Mouse (Mus musculus): ENCODE results near the gene A430005L14Rik. TPM values are rescaled to one million over a fixed set of nuclear protein-coding genes. Genes with fewer than 3 reads are reported as not detected.

Gene A430005L14Rik
- polyA plus RNA-seq, 1 experiment, result 43.3 TPM

GRCm38 (mm10) chr4:153975292-153975662 lies 18.2 kb downstream of the A430005L14Rik start:
- Histone ChIP-seq H3K27me3 (ENCODE audit: control insufficient read depth, insufficient read depth, low read length) (no peaks in the 10 kb centered on the region), H3K4me3 (replicated peaks; ENCODE audit: insufficient read depth, low read depth, low read length) (peak overlapping the region; percentile 69), H3K27ac (ENCODE audit: insufficient read depth, low read length) (0 out of 2 replicates have a peak overlapping the region, but pooled peaks have one; percentile 12), H3K4me1 (ENCODE audit: control insufficient read depth, insufficient read depth, low read length) (peaks cover 3% of the 10 kb centered on the region)
- under 1% methylated on average over 33 of the region's 33 CpGs for WGBS
- DNase-seq, result no peak
- TF ChIP-seq CTCF (IDR thresholded peaks at IDR 0.05; ENCODE audit: borderline replicate concordance, insufficient read depth, low read depth, low read length) (no peak), POLR2A (IDR thresholded peaks at IDR 0.05; ENCODE audit: borderline replicate concordance, insufficient read depth, low read length) (no peak)

GRCm38 (mm10) chr4:153975768-153976167 lies 18.7 kb downstream of the A430005L14Rik start:
- 13% methylated on average over 6 of the region's 6 CpGs for WGBS
- no peak for DNase-seq
- Histone ChIP-seq H3K27ac (ENCODE audit: insufficient read depth, low read length) (no peak overlapping the region), H3K4me3 (replicated peaks; ENCODE audit: insufficient read depth, low read depth, low read length) (peak overlapping the region; percentile 69), H3K4me1 (ENCODE audit: control insufficient read depth, insufficient read depth, low read length) (peaks cover 3% of the 10 kb centered on the region), H3K27me3 (ENCODE audit: control insufficient read depth, insufficient read depth, low read length) (no peaks in the 10 kb centered on the region)
- no peak for TF ChIP-seq POLR2A (IDR thresholded peaks at IDR 0.05; ENCODE audit: borderline replicate concordance, insufficient read depth, low read length)
- no peak for TF ChIP-seq CTCF (IDR thresholded peaks at IDR 0.05; ENCODE audit: borderline replicate concordance, insufficient read depth, low read depth, low read length)

- no peaks in the 10 kb centered on the region for H3K27me3 ChIP-seq (ENCODE audit: control insufficient read depth, insufficient read depth, low read length)
- no peak overlapping the region for H3K27ac ChIP-seq (ENCODE audit: insufficient read depth, low read length)
- DNase-seq, result no peak
- no peak overlapping the region for H3K4me3 ChIP-seq (replicated peaks; ENCODE audit: insufficient read depth, low read depth, low read length)
- 61% methylated on average over 10 of the region's 10 CpGs for WGBS
- TF ChIP-seq POLR2A (IDR thresholded peaks at IDR 0.05; ENCODE audit: borderline replicate concordance, insufficient read depth, low read length), result no peak
- TF ChIP-seq CTCF (IDR thresholded peaks at IDR 0.05; ENCODE audit: borderline replicate concordance, insufficient read depth, low read depth, low read length), result no peak
- no peaks in the 10 kb centered on the region for H3K4me1 ChIP-seq (ENCODE audit: control insufficient read depth, insufficient read depth, low read length)
Measured at GRCm38 (mm10) chr4:153979243-153979642, 22.2 kb downstream of the A430005L14Rik start.

DNA sequence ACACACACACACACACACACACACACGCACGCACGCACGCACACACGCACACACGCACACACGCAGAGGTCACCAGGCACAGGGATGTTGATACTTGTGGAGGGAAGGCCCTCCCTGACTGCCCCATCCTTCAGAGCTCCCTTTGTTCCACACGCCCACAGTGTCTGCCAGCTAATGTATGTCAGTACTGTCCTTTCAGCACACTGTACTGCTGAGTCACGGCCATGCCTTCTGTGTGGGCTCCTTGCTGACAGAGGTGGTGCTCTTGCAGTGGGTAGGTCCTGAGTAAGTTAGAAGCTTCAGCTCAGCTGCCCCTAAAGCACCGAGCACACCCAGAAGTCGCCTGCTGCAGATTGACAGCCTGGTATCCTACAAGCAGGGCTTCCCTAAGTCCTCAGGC lies 23.4 kb downstream of the A430005L14Rik start:
- H3K27me3 ChIP-seq (ENCODE audit: control insufficient read depth, insufficient read depth, low read length), result no peaks in the 10 kb centered on the region
- no peak overlapping the region for H3K4me3 ChIP-seq (replicated peaks; ENCODE audit: insufficient read depth, low read depth, low read length)
- H3K4me1 ChIP-seq (ENCODE audit: control insufficient read depth, insufficient read depth, low read length), result no peaks in the 10 kb centered on the region
- no peak overlapping the region for H3K27ac ChIP-seq (ENCODE audit: insufficient read depth, low read length)
- DNase-seq, result no peak
- WGBS, result 89% methylated on average over 11 of the region's 11 CpGs
- TF ChIP-seq POLR2A (IDR thresholded peaks at IDR 0.05; ENCODE audit: borderline replicate concordance, insufficient read depth, low read length) (no peak), CTCF (IDR thresholded peaks at IDR 0.05; ENCODE audit: borderline replicate concordance, insufficient read depth, low read depth, low read length) (no peak)

DNA sequence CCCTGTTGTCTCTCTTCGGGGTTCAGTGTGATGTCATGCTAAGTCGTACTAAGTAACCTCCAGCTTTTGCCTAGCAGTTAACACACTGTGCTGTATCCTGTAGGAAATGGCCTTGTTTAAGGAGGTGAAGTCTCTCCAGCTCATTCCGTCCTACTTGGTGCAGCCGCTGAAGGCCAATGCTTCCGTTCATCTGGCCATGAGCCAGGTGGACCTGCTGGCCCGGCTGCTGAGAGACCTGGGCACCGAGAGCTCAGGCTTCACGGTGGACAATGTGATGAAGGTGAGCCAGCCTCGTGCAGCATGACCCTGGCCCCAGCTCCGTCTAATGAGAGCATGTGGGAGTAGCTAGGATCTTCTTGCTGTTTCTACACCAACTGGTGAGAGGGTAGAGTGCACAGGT lies 35.7 kb downstream of the A430005L14Rik start:
- Histone ChIP-seq H3K4me1 (ENCODE audit: control insufficient read depth, insufficient read depth, low read length) (0 out of 2 replicates have a peak, but pooled peaks cover 4% of the 10 kb centered on the region), H3K4me3 (replicated peaks; ENCODE audit: insufficient read depth, low read depth, low read length) (no peak overlapping the region), H3K27ac (ENCODE audit: insufficient read depth, low read length) (no peak overlapping the region), H3K27me3 (ENCODE audit: control insufficient read depth, insufficient read depth, low read length) (no peaks in the 10 kb centered on the region)
- TF ChIP-seq POLR2A (IDR thresholded peaks at IDR 0.05; ENCODE audit: borderline replicate concordance, insufficient read depth, low read length) (no peak), CTCF (IDR thresholded peaks at IDR 0.05; ENCODE audit: borderline replicate concordance, insufficient read depth, low read depth, low read length) (no peak)
- WGBS, result 39% methylated on average over 10 of the region's 10 CpGs
- no peak for DNase-seq

DNA sequence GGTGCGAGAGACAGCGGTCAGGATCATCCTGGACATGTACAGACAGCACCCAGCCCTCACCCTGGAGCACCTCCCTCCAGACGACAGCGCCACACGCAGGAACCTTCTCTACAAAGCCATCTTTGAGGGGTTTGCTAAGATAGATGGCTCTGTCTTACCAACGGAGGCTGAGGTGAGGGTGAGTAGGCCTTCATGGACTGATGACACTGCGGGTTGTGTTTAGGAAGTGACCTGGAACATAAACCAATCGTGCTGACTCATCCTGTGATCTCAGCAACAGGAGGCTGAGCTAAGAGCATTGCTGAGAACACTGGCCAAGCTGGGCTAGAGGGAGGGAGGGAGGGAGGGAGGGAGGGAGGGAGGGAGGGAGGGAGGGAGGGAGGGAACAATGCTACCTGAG lies 36.5 kb downstream of the A430005L14Rik start:
- 95% methylated on average over 8 of the region's 8 CpGs for WGBS
- H3K27me3 ChIP-seq (ENCODE audit: control insufficient read depth, insufficient read depth, low read length), result no peaks in the 10 kb centered on the region
- TF ChIP-seq CTCF (IDR thresholded peaks at IDR 0.05; ENCODE audit: borderline replicate concordance, insufficient read depth, low read depth, low read length), result no peak
- no peak for TF ChIP-seq POLR2A (IDR thresholded peaks at IDR 0.05; ENCODE audit: borderline replicate concordance, insufficient read depth, low read length)
- H3K4me3 ChIP-seq (replicated peaks; ENCODE audit: insufficient read depth, low read depth, low read length), result no peak overlapping the region
- no peak for DNase-seq
- H3K27ac ChIP-seq (ENCODE audit: insufficient read depth, low read length), result no peak overlapping the region
- 0 out of 2 replicates have a peak, but pooled peaks cover 4% of the 10 kb centered on the region for H3K4me1 ChIP-seq (ENCODE audit: control insufficient read depth, insufficient read depth, low read length)

- Histone ChIP-seq H3K4me3 (replicated peaks; ENCODE audit: insufficient read depth, low read depth, low read length) (no peak overlapping the region), H3K4me1 (ENCODE audit: control insufficient read depth, insufficient read depth, low read length) (no peaks in the 10 kb centered on the region), H3K27ac (ENCODE audit: insufficient read depth, low read length) (no peak overlapping the region), H3K27me3 (ENCODE audit: control insufficient read depth, insufficient read depth, low read length) (no peaks in the 10 kb centered on the region)
- no peak for TF ChIP-seq POLR2A (IDR thresholded peaks at IDR 0.05; ENCODE audit: borderline replicate concordance, insufficient read depth, low read length)
- TF ChIP-seq CTCF (IDR thresholded peaks at IDR 0.05; ENCODE audit: borderline replicate concordance, insufficient read depth, low read depth, low read length), result no peak
- WGBS, result 35% methylated on average over 5 of the region's 5 CpGs
- DNase-seq, result no peak
Measured at GRCm38 (mm10) chr4:154005488-154005887, 48.5 kb downstream of the A430005L14Rik start.

DNA sequence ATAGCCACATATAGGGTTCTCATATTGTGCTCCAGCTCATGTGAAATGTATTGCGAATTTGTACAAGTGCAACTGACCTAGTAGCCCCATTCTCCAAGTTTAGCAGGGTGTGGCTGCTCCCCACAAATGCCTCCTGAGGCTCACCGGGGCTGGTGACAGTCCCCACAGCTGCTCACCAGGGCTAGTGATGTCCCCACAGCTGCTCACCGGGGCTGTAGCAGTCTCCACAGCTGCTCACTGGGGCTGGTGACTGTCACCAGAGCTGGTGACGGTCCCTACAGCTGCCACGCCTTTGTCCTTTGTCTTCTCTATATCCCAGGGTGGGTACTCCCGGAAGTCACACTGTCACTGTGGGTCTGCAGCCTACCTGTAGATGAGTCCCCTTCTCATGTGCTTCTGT lies 49.2 kb downstream of the A430005L14Rik start:
- DNase-seq, result no peak
- no peak overlapping the region for H3K27ac ChIP-seq (ENCODE audit: insufficient read depth, low read length)
- H3K4me1 ChIP-seq (ENCODE audit: control insufficient read depth, insufficient read depth, low read length), result no peaks in the 10 kb centered on the region
- H3K27me3 ChIP-seq (ENCODE audit: control insufficient read depth, insufficient read depth, low read length), result no peaks in the 10 kb centered on the region
- WGBS, result 89% methylated on average over 6 of the region's 6 CpGs
- TF ChIP-seq CTCF (IDR thresholded peaks at IDR 0.05; ENCODE audit: borderline replicate concordance, insufficient read depth, low read depth, low read length), result no peak
- no peak overlapping the region for H3K4me3 ChIP-seq (replicated peaks; ENCODE audit: insufficient read depth, low read depth, low read length)

All from cerebellum, adult 2 months (tissue).